In the genomic region with DNA sequence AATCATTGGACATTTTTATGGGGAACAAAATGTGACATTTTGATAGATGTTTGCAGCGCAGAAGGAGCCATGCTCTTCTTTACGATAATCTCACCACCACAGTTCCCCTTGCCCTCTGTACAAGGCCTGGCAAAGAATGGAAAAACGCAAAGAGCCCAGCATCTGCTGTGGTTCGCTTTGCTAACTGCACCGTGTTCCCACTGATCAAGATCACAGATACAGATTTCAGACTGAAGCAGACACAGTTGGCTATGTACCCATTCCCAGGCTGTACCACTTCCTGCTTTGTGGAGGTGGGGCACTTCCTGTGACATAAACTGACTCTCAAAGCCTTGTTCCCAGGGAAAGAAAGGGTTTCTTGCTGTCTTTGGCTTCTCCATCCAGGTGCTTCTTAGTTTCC, we compare ENCODE assay signal across 24 mouse cellular contexts. TPM values are rescaled to one million over a fixed set of nuclear protein-coding genes. Genes with fewer than 3 reads are reported as not detected.
DNase-seq lines count a peak whose midpoint lies in the region; ATAC-seq and TF ChIP-seq lines count a peak whose summit lies in the region.
"Had no signal": no experiment of that assay in that cellular context is flagged by ENCODE, and none has a peak within 500 bp of the region (broad histone marks: within the 10 kb centered on the region; RNA-seq: fewer than 3 reads in every experiment).

No protein-coding gene starts in this region.

- no peaks in the 10 kb centered on the region for H3K4me1 ChIP-seq in testis, adult 2 months (ENCODE audit: control insufficient read depth, insufficient read depth, low read length)
- H3K4me1 ChIP-seq in lung, postnatal 0 days (ENCODE audit: insufficient read depth, low read depth, low read length): no peaks in the 10 kb centered on the region
- peaks cover 4% of the 10 kb centered on the region for H3K4me1 ChIP-seq in heart, adult 2 months (ENCODE audit: control insufficient read depth, insufficient read depth, low read length)
- H3K4me1 ChIP-seq: liver, embryonic 12.5 days; midbrain, embryonic 15.5 days had no signal

- no peak for TF ChIP-seq POLR2A in testis, adult 2 months (IDR thresholded peaks at IDR 0.05; ENCODE audit: control insufficient read depth, low read depth, low read length)
- no peak for TF ChIP-seq POLR2A in heart, adult 2 months (IDR thresholded peaks at IDR 0.05; ENCODE audit: insufficient read depth, low read depth, low read length)

- peak; percentile 33 for ATAC-seq in lung, postnatal 0 days
- ATAC-seq: forebrain, embryonic 16.5 days; hindbrain, embryonic 16.5 days; liver, embryonic 12.5 days; liver, postnatal 0 days; midbrain, embryonic 15.5 days had no signal

- intact Hi-C loops in left cerebral cortex, adult 2 months (cut with DNase I): no loop called here
- intact Hi-C loops in heart, adult 2 months (cut with DNase I): no loop called here

- no peak overlapping the region for H3K9ac ChIP-seq in lung, postnatal 0 days (replicated peaks; ENCODE audit: low read depth)
- no peak overlapping the region for H3K9ac ChIP-seq in heart, adult 2 months (ENCODE audit: low read depth, low read length)
- H3K9ac ChIP-seq: embryonic facial prominence, embryonic 13.5 days; liver, embryonic 12.5 days; liver, postnatal 0 days; midbrain, embryonic 15.5 days; neural tube, embryonic 15.5 days had no signal

- no peaks in the 10 kb centered on the region for H3K79me2 ChIP-seq in heart, adult 2 months (replicated peaks; ENCODE audit: control insufficient read depth, insufficient read depth, low read length)

- no peak overlapping the region for H3K4me3 ChIP-seq in testis, adult 2 months (ENCODE audit: control insufficient read depth, low read depth, low read length)
- no peak overlapping the region for H3K4me3 ChIP-seq in lung, postnatal 0 days (ENCODE audit: low read depth, low read length)
- no peak overlapping the region for H3K4me3 ChIP-seq in left cerebral cortex, adult 2 months
- no peak overlapping the region for H3K4me3 ChIP-seq in heart, adult 2 months
- H3K4me3 ChIP-seq: embryonic facial prominence, embryonic 13.5 days; gastrocnemius, adult 2 months; liver, embryonic 12.5 days; midbrain, embryonic 15.5 days; neural tube, embryonic 15.5 days had no signal

- no peak overlapping the region for H3K4me2 ChIP-seq in lung, postnatal 0 days (replicated peaks; ENCODE audit: low read depth, low read length)
- H3K4me2 ChIP-seq: embryonic facial prominence, embryonic 13.5 days; liver, embryonic 12.5 days; midbrain, embryonic 15.5 days; neural tube, embryonic 15.5 days had no signal

- 67% methylated on average over 5 of the region's 5 CpGs for WGBS in lung, postnatal 0 days
- WGBS in heart, adult 2 months: 59% methylated on average over 5 of the region's 5 CpGs

- no peak for DNase-seq in testis, postnatal 10 days (ENCODE audit: low spot score)
- no peak for DNase-seq in lung, postnatal 0 days (ENCODE audit: low spot score)
- DNase-seq in lung, postnatal 4 days: peak; percentile 23 to 31
- DNase-seq in left cerebral cortex, adult 2 months (ENCODE audit: extremely low spot score in 1 of 2, low spot score in 2 of 2): no peak
- no peak for DNase-seq in heart, adult 9 months (ENCODE audit: low spot score in 2 of 2)
- DNase-seq in heart, adult 2 months: no peak
- DNase-seq: adrenal gland, postnatal 25 days; cerebellum, adult 11-12 months; cerebellum, adult 9-11 months; gastrocnemius, adult 2 months; heart, postnatal 14 days; kidney, adult 18-20 months; left cerebral cortex, postnatal 4 days; liver, postnatal 0 days; spleen, adult 18-20 months had no signal

- no peaks in the 10 kb centered on the region for H3K9me3 ChIP-seq in lung, postnatal 0 days (ENCODE audit: low read length)
- H3K9me3 ChIP-seq: embryonic facial prominence, embryonic 13.5 days; liver, embryonic 12.5 days; midbrain, embryonic 15.5 days; neural tube, embryonic 15.5 days had no signal

- H3K27ac ChIP-seq in testis, adult 2 months (ENCODE audit: control insufficient read depth, insufficient read depth, low read depth, low read length): peak overlapping the region; percentile 47; the same call in 1 of the 2 replicates
- H3K27ac ChIP-seq in lung, postnatal 0 days (ENCODE audit: low read length): no peak overlapping the region
- no peak overlapping the region for H3K27ac ChIP-seq in left cerebral cortex, adult 2 months
- no peak overlapping the region for H3K27ac ChIP-seq in heart, adult 2 months
- H3K27ac ChIP-seq: embryonic facial prominence, embryonic 13.5 days; gastrocnemius, adult 2 months; kidney, postnatal 0 days; liver, embryonic 12.5 days; midbrain, embryonic 15.5 days; neural tube, embryonic 15.5 days had no signal

- no peak for TF ChIP-seq CTCF in testis, adult 2 months (IDR thresholded peaks at IDR 0.05; ENCODE audit: control insufficient read depth, insufficient read depth, insufficient replicate concordance, low read depth, low read length)
- no peak for TF ChIP-seq CTCF in lung, postnatal 0 days (IDR thresholded peaks at IDR 0.05)
- TF ChIP-seq CTCF in left cerebral cortex, adult 2 months (IDR thresholded peaks at IDR 0.05): no peak
- no peak for TF ChIP-seq CTCF in heart, adult 2 months (IDR thresholded peaks at IDR 0.05)

- peak; percentile 74 for TF ChIP-seq EP300 in lung, postnatal 0 days (IDR thresholded peaks at IDR 0.05)
- TF ChIP-seq EP300 in heart, adult 2 months (IDR thresholded peaks at IDR 0.05; ENCODE audit: insufficient read depth, low read depth, low read length): no peak

- no peaks in the 10 kb centered on the region for H3K36me3 ChIP-seq in testis, adult 2 months (ENCODE audit: control insufficient read depth, insufficient read depth, low read length)
- no peaks in the 10 kb centered on the region for H3K36me3 ChIP-seq in lung, postnatal 0 days (ENCODE audit: insufficient read depth, low read length)
- peaks cover 7% of the 10 kb centered on the region for H3K36me3 ChIP-seq in heart, adult 2 months (ENCODE audit: control insufficient read depth, insufficient read depth, low read length)
- H3K36me3 ChIP-seq: liver, embryonic 12.5 days; midbrain, embryonic 15.5 days; neural tube, embryonic 15.5 days had no signal

- H3K27me3 ChIP-seq in testis, adult 2 months (ENCODE audit: control insufficient read depth, insufficient read depth, low read length): no peaks in the 10 kb centered on the region
- H3K27me3 ChIP-seq in lung, postnatal 0 days (replicated peaks; ENCODE audit: insufficient read depth, low read length): no peaks in the 10 kb centered on the region
- no peaks in the 10 kb centered on the region for H3K27me3 ChIP-seq in heart, adult 2 months (ENCODE audit: control insufficient read depth, insufficient read depth, low read length)
- H3K27me3 ChIP-seq: embryonic facial prominence, embryonic 13.5 days; liver, embryonic 12.5 days; midbrain, embryonic 15.5 days; neural tube, embryonic 15.5 days had no signal

RNA-seq across cellular contexts. Expression of gene Ssu2, which starts 53.9 kb away (rescaled TPM):
- 3.3 and 3.7 TPM in 2 replicates for polyA plus RNA-seq in testis, adult 2 months (2012; rRNA removed)
- 4.5 and 6.3 TPM in 2 replicates for polyA plus RNA-seq in lung, postnatal 0 days (2015; fragmentation: Nextera tagmentation; extraction: Ambion mirVana)
- total RNA-seq in left cerebral cortex, adult 2 months (2021): under 1 TPM in 1 of 2 experiments, not detected in 1; 0.34 TPM
- total RNA-seq in heart, adult 2 months (2021): 1 to 10 TPM; 1.2 to 1.4 TPM
- 5.5 and 11.8 TPM in 2 replicates for polyA plus RNA-seq in heart, adult 2 months (2012; rRNA removed)
- polyA plus RNA-seq: forebrain, embryonic 11.5 days; forebrain, embryonic 16.5 days; liver, embryonic 12.5 days; liver, postnatal 0 days had no signal

Comparison
In these comparisons a context has a peak if more than half of its experiments do, and no peak if none do; other contexts are left out.
1. DNase-seq: peak in lung, postnatal 4 days (2 of 2); none in testis, postnatal 10 days (single experiment), lung, postnatal 0 days (single experiment), left cerebral cortex, adult 2 months (0 of 2), heart, adult 9 months (0 of 2) and heart, adult 2 months (0 of 2).